Mouse (Mus musculus) forebrain, postnatal 0 days (tissue): ENCODE measurements around the gene Cacna1e. TPM values are rescaled to one million over a fixed set of nuclear protein-coding genes. Genes with fewer than 3 reads are reported as not detected.

Source experiments
- ATAC-seq: fragments of 200-750 bp; cut with Nextera tagmentation; 2 replicates; pipeline ENCODE4 v1.8.0; 2017; ENCODE audit warnings: mild to moderate bottlenecking, moderate library complexity
- DNase-seq: peaks from one replicate; pipeline ENCODE4 v3.0.0-alpha.2; 2015
- H3K27ac ChIP-seq: fragments of 300-500 bp; sonication (generic); 2 replicates; pipeline ENCODE4 v1.5.1; 2014; ENCODE audit warnings: low read depth, mild to moderate bottlenecking, antibody characterized with exemption, low read length, moderate library complexity, mixed read lengths
- H3K27me3 ChIP-seq: fragments of 300-500 bp; sonication (generic); 2 replicates; pipeline ENCODE4 v1.6.1; 2014; ENCODE audit warnings: mild to moderate bottlenecking, low read length, mixed read lengths; ENCODE audit not compliant: insufficient read depth
- H3K36me3 ChIP-seq: fragments of 300-500 bp; sonication (generic); 2 replicates; pipeline ENCODE4 v1.6.1; 2014; ENCODE audit warnings: mild to moderate bottlenecking, moderate library complexity; ENCODE audit not compliant: insufficient read depth
- H3K4me1 ChIP-seq: fragments of 300-500 bp; sonication (generic); 2 replicates; pipeline ENCODE4 v1.6.1; 2014; ENCODE audit warnings: antibody characterized with exemption; ENCODE audit not compliant: insufficient read depth
- H3K4me2 ChIP-seq: fragments of 300-500 bp; sonication (generic); 2 replicates; pipeline ENCODE4 v1.6.1; 2014; ENCODE audit warnings: low read depth, mild to moderate bottlenecking, moderate library complexity
- H3K4me3 ChIP-seq: fragments of 300-500 bp; sonication (generic); 2 replicates; pipeline ENCODE4 v1.5.1; 2014; ENCODE audit warnings: low read depth, low read length, mixed read lengths
- H3K9ac ChIP-seq: fragments of 300-500 bp; sonication (generic); 2 replicates; pipeline ENCODE4 v1.6.1; 2014; ENCODE audit warnings: mild to moderate bottlenecking
- H3K9me3 ChIP-seq: fragments of 300-500 bp; sonication (generic); 2 replicates; pipeline ENCODE4 v1.6.1; 2016; ENCODE audit warnings: low read length
- CTCF ChIP-seq: sonication (generic); IDR thresholded peaks from 2 replicates; pipeline ENCODE4 v1.5.1; 2016; ENCODE audit warnings: antibody characterized with exemption, control low read depth, low read depth
- WGBS: fragments of 180-500 bp; shearing (Covaris S2); extraction: QIAGEN DNeasy Blood & Tissue Kit; methylation state at CpG from one replicate; pipeline ENCODE4 v1.1.7; 2014; 5-methylcytosine and 5-hydroxymethylcytosine counted together
- polyA plus RNA-seq: library from polyadenylated mRNA; unstranded; fragments of >200 nt; fragmentation: Nextera tagmentation; extraction: Ambion mirVana; gene quantifications from 2 replicates; pipeline ENCODE4 v1.2.1, GENCODE M21; 2015
- total RNA-seq: library from RNA; depleted of rRNA; stranded (reverse); fragments of >200 nt; gene quantifications from 2 replicates; pipeline ENCODE4 v1.2.3, GENCODE M21; 2014

Cacna1e gene
- total and polyA plus RNA-seq, 2 experiments from 2014 or later: 7.2 to 74.0 TPM

- H3K9ac ChIP-seq: no peak overlapping the region
- 90% methylated on average over 8 of the region's 8 CpGs for WGBS
- H3K27me3 ChIP-seq: no peaks in the 10 kb centered on the region
- H3K4me2 ChIP-seq: no peak overlapping the region; the same call in 1 of the 2 replicates
- no peaks in the 10 kb centered on the region for H3K36me3 ChIP-seq
- H3K4me1 ChIP-seq: peaks cover 10% of the 10 kb centered on the region; the same call in 1 of the 2 replicates
- no peaks in the 10 kb centered on the region for H3K9me3 ChIP-seq
- no peak overlapping the region for H3K27ac ChIP-seq
- ATAC-seq (no peak), DNase-seq (no peak)
- no peak overlapping the region for H3K4me3 ChIP-seq
- TF ChIP-seq CTCF: no peak
Measured at GRCm38 (mm10) chr1:154727696-154728095, 156.6 kb downstream of the Cacna1e start.

GRCm38 (mm10) chr1:154726361-154727161 lies 157.7 kb downstream of the Cacna1e start:
- under 1% methylated on average over 45 of the region's 45 CpGs for WGBS
- Histone ChIP-seq H3K9me3 (no peaks in the 10 kb centered on the region), H3K4me1 (peaks cover 18% of the 10 kb centered on the region; the same call in 1 of the 2 replicates), H3K36me3 (no peaks in the 10 kb centered on the region), H3K27ac (peak overlapping the region; percentile 51), H3K4me3 (peak overlapping the region; percentile 64), H3K27me3 (no peaks in the 10 kb centered on the region), H3K9ac (peak overlapping the region; percentile 69), H3K4me2 (peak overlapping the region; percentile 92)
- peak; percentile 19; the same call in 1 of the 2 replicates for TF ChIP-seq CTCF
- ATAC-seq (peak; percentile 60), DNase-seq (peak; percentile 80)

GRCm38 (mm10) chr1:154725356-154726320 lies 158.7 kb downstream of the Cacna1e start:
- H3K9me3 ChIP-seq: no peaks in the 10 kb centered on the region
- peak overlapping the region; percentile 92 for H3K4me2 ChIP-seq
- H3K4me1 ChIP-seq: peaks cover 18% of the 10 kb centered on the region; the same call in 1 of the 2 replicates
- H3K36me3 ChIP-seq: no peaks in the 10 kb centered on the region
- WGBS: 18% methylated on average over 35 of the region's 35 CpGs
- peak overlapping the region; percentile 64 for H3K4me3 ChIP-seq
- no peak overlapping the region for H3K27ac ChIP-seq
- DNase-seq: peak; percentile 46
- no peak; the same call in 1 of the 2 replicates for TF ChIP-seq CTCF
- H3K27me3 ChIP-seq: no peaks in the 10 kb centered on the region
- ATAC-seq: no peak
- H3K9ac ChIP-seq: peak overlapping the region; percentile 69

- TF ChIP-seq CTCF: no peak
- Histone ChIP-seq H3K9ac (peak overlapping the region; percentile 54), H3K36me3 (no peaks in the 10 kb centered on the region), H3K9me3 (no peaks in the 10 kb centered on the region), H3K27ac (peak overlapping the region; percentile 55), H3K4me2 (peak overlapping the region; percentile 92), H3K4me1 (peaks cover 18% of the 10 kb centered on the region; the same call in 1 of the 2 replicates), H3K27me3 (no peaks in the 10 kb centered on the region), H3K4me3 (peak overlapping the region; percentile 64)
- ATAC-seq (peak; percentile 73), DNase-seq (peak; percentile 64)
- 3% methylated on average over 19 of the region's 19 CpGs for WGBS
Measured at GRCm38 (mm10) chr1:154723537-154724286, 160.6 kb downstream of the Cacna1e start.

GRCm38 (mm10) chr1:154723078-154723477 lies 161.2 kb downstream of the Cacna1e start:
- no peaks in the 10 kb centered on the region for H3K36me3 ChIP-seq
- peak; percentile 63 for DNase-seq
- TF ChIP-seq CTCF: peak; percentile 46

GRCm38 (mm10) chr1:154715596-154715995 lies 168.7 kb downstream of the Cacna1e start:
- WGBS: 92% methylated on average over 7 of the region's 7 CpGs
- TF ChIP-seq CTCF: no peak

More at GRCm38 (mm10) chr1:154723078-154723477, 161.2 kb downstream of the Cacna1e start:
- peak overlapping the region; percentile 54 for H3K9ac ChIP-seq
- 22% methylated on average over 6 of the region's 6 CpGs for WGBS
- ATAC-seq: peak; percentile 76
- H3K4me3 ChIP-seq: peak overlapping the region; percentile 64
- peak overlapping the region; percentile 55 for H3K27ac ChIP-seq
- H3K4me2 ChIP-seq: peak overlapping the region; percentile 92
- H3K27me3 ChIP-seq: no peaks in the 10 kb centered on the region
- H3K9me3 ChIP-seq: no peaks in the 10 kb centered on the region
- H3K4me1 ChIP-seq: peaks cover 18% of the 10 kb centered on the region; the same call in 1 of the 2 replicates

More at GRCm38 (mm10) chr1:154715596-154715995, 168.7 kb downstream of the Cacna1e start:
- Histone ChIP-seq H3K9me3 (no peaks in the 10 kb centered on the region), H3K9ac (no peak overlapping the region), H3K4me2 (no peak overlapping the region), H3K27me3 (no peaks in the 10 kb centered on the region), H3K36me3 (0 out of 2 replicates have a peak, but pooled peaks cover 2% of the 10 kb centered on the region), H3K4me1 (no peaks in the 10 kb centered on the region), H3K27ac (no peak overlapping the region), H3K4me3 (no peak overlapping the region)
- no peak for ATAC-seq
- DNase-seq: no peak
